Mouse (Mus musculus) liver, embryonic 13.5 days (tissue): ENCODE data around the gene Dhx37. TPM values are rescaled to one million over a fixed set of nuclear protein-coding genes. Genes with fewer than 3 reads are reported as not detected.
A peak's percentile ranks its signal among the peaks of the same experiment; 100 is the strongest.

ENCODE experiments used
- ATAC-seq: fragments of 200-750 bp; cut with Nextera tagmentation; 2 replicates; pipeline ENCODE4 v1.8.0; 2017; ENCODE audit warnings: low read depth, mild to moderate bottlenecking, moderate number of reproducible peaks, moderate library complexity
- DNase-seq: peaks from one replicate; pipeline ENCODE4 v3.0.0; 2022
- H3K27ac ChIP-seq: fragments of 300-500 bp; sonication (generic); 2 replicates; pipeline ENCODE4 v1.5.1; 2015; ENCODE audit warnings: moderate library complexity, mild to moderate bottlenecking, inconsistent platforms
- H3K27me3 ChIP-seq: fragments of 300-500 bp; sonication (generic); 2 replicates; pipeline ENCODE4 v1.6.1; 2015; ENCODE audit warnings: mild to moderate bottlenecking, inconsistent platforms
- H3K36me3 ChIP-seq: fragments of 300-500 bp; sonication (generic); 2 replicates; pipeline ENCODE4 v1.6.1; 2015; ENCODE audit warnings: mild to moderate bottlenecking, inconsistent platforms
- H3K4me1 ChIP-seq: fragments of 300-500 bp; sonication (generic); replicated peaks from 2 replicates; pipeline ENCODE4 v1.6.1; 2015; ENCODE audit warnings: inconsistent platforms
- H3K4me2 ChIP-seq: fragments of 300-500 bp; sonication (generic); 2 replicates; pipeline ENCODE4 v1.6.1; 2015; ENCODE audit warnings: inconsistent platforms, mild to moderate bottlenecking, moderate library complexity
- H3K4me3 ChIP-seq: fragments of 300-500 bp; sonication (generic); replicated peaks from 2 replicates; pipeline ENCODE4 v1.5.1; 2015; ENCODE audit warnings: mild to moderate bottlenecking, inconsistent platforms
- H3K9ac ChIP-seq: fragments of 300-500 bp; sonication (generic); 2 replicates; pipeline ENCODE4 v1.6.1; 2015; ENCODE audit warnings: mild to moderate bottlenecking, inconsistent platforms
- H3K9me3 ChIP-seq: fragments of 300-500 bp; sonication (generic); replicated peaks from 2 replicates; pipeline ENCODE4 v1.6.1; 2016; ENCODE audit warnings: inconsistent platforms
- WGBS: fragments of 180-500 bp; shearing (Covaris S2); methylation state at CpG from one replicate; pipeline ENCODE4 v1.1.7; 2015; ENCODE audit not compliant: insufficient replicate concordance; 5-methylcytosine and 5-hydroxymethylcytosine counted together
- polyA plus RNA-seq: library from polyadenylated mRNA; unstranded; fragments of >200 nt; fragmentation: Nextera tagmentation; extraction: Ambion mirVana; gene quantifications from 2 replicates; pipeline ENCODE4 v1.2.1, GENCODE M21; 2015

Gene Dhx37
- polyA plus RNA-seq, 1 experiment from 2014 or later = 5.8 TPM

GRCm38 (mm10) chr5:125470713-125471112, 36.8 kb upstream of the Dhx37 start:
- no peak for DNase-seq

GRCm38 (mm10) chr5:125467261-125467660, 33.3 kb upstream of the Dhx37 start:
- Histone ChIP-seq H3K4me2 (no peak overlapping the region), H3K27ac (peak overlapping the region; percentile 50), H3K9ac (no peak overlapping the region; the same call in 1 of the 2 replicates), H3K4me1 (peaks cover 65% of the 10 kb centered on the region), H3K36me3 (no peaks in the 10 kb centered on the region), H3K4me3 (no peak overlapping the region), H3K27me3 (no peaks in the 10 kb centered on the region), H3K9me3 (no peaks in the 10 kb centered on the region)
- no peak for DNase-seq
- WGBS = 82% methylated on average over 14 of the region's 14 CpGs
- ATAC-seq = no peak

More at GRCm38 (mm10) chr5:125470713-125471112, 36.8 kb upstream of the Dhx37 start:
- WGBS = 85% methylated on average over 4 of the region's 4 CpGs
- Histone ChIP-seq H3K4me2 (no peak overlapping the region), H3K4me1 (peaks cover 60% of the 10 kb centered on the region), H3K9me3 (no peaks in the 10 kb centered on the region), H3K9ac (no peak overlapping the region), H3K27ac (no peak overlapping the region), H3K4me3 (no peak overlapping the region), H3K36me3 (no peaks in the 10 kb centered on the region), H3K27me3 (no peaks in the 10 kb centered on the region)
- ATAC-seq = no peak

GRCm38 (mm10) chr5:125466483-125466882, 32.6 kb upstream of the Dhx37 start:
- peak overlapping the region; percentile 65 for H3K9ac ChIP-seq
- WGBS = 80% methylated on average over 5 of the region's 5 CpGs
- H3K36me3 ChIP-seq = no peaks in the 10 kb centered on the region
- H3K4me1 ChIP-seq = peaks cover 72% of the 10 kb centered on the region
- H3K27ac ChIP-seq = peak overlapping the region; percentile 79
- ATAC-seq = no peak
- H3K27me3 ChIP-seq = no peaks in the 10 kb centered on the region
- no peak for DNase-seq
- peak overlapping the region; percentile 66 for H3K4me2 ChIP-seq
- H3K4me3 ChIP-seq = peak overlapping the region; percentile 57
- no peaks in the 10 kb centered on the region for H3K9me3 ChIP-seq

DNA sequence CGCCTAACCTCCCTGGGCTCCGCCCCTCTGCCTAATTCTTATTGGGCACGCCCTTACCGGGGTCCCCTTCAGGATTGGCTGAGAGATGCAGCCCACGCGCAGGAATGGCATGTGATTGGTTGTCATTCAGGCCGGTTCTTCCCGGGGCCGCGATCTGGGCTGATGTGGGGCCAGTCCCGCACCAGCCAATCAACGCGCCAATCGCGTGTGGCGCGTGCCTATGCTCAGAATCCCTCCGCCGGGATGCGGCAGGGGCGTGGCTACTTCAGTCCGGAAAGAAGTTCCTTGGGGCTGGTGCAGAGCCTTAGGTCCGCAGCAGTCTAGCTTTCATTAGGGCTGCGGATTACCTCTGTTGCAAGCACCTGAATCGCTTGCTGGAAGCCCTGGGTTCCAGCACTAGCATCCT, 31.8 kb upstream of the Dhx37 start:
- H3K27me3 ChIP-seq = no peaks in the 10 kb centered on the region
- H3K36me3 ChIP-seq = no peaks in the 10 kb centered on the region
- ATAC-seq (peak; percentile 99), DNase-seq (peak; percentile 97)
- under 1% methylated on average over 25 of the region's 25 CpGs for WGBS
- peak overlapping the region; percentile 79 for H3K27ac ChIP-seq
- H3K4me2 ChIP-seq = peak overlapping the region; percentile 66
- H3K9ac ChIP-seq = peak overlapping the region; percentile 65
- peak overlapping the region; percentile 57 for H3K4me3 ChIP-seq
- H3K4me1 ChIP-seq = peaks cover 73% of the 10 kb centered on the region
- no peaks in the 10 kb centered on the region for H3K9me3 ChIP-seq

GRCm38 (mm10) chr5:125465192-125465591, 31.3 kb upstream of the Dhx37 start:
- peak overlapping the region; percentile 54 for H3K9ac ChIP-seq
- peaks cover 68% of the 10 kb centered on the region for H3K4me1 ChIP-seq
- H3K9me3 ChIP-seq = no peaks in the 10 kb centered on the region
- 33% methylated on average over 7 of the region's 7 CpGs for WGBS
- ATAC-seq (peak; percentile 6; the same call in 1 of the 2 replicates), DNase-seq (no peak)
- H3K36me3 ChIP-seq = no peaks in the 10 kb centered on the region
- peak overlapping the region; percentile 66 for H3K4me2 ChIP-seq
- H3K4me3 ChIP-seq = peak overlapping the region; percentile 28
- peak overlapping the region; percentile 84 for H3K27ac ChIP-seq
- H3K27me3 ChIP-seq = no peaks in the 10 kb centered on the region

DNA sequence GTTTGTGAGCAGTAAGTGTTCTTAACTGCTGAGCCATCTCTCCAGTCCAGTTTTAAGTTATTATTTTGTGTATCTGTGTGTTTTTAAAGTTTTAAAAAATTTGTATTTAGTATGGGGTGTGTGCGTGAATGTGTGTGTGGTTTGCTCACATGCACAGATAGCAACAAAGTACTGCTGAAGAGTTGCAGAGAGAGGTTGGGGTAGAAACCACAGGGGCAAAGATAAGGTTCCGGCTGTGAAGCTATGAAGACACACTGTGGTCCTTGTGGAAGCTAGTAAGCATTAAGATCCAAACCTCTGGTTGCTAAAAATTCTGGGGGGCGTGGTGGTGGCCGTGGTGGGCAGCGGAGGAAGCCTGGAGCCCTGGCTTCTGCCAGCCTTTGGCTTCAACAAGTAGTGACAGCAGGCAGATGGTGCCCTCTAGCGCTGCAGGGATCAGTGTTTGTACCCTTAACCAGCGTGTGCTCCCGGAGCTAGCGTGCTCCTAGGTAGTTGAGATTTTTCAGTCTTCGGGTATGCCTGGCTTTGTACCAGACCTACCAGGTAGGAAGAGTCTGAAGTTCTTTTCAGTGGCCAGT, 28.0 kb upstream of the Dhx37 start:
- peak overlapping the region; percentile 30 for H3K4me2 ChIP-seq
- no peaks in the 10 kb centered on the region for H3K36me3 ChIP-seq
- no peak for ATAC-seq
- H3K9me3 ChIP-seq = no peaks in the 10 kb centered on the region
- WGBS = 13% methylated on average over 10 of the region's 10 CpGs
- peak overlapping the region; percentile 36; the same call in 1 of the 2 replicates for H3K27ac ChIP-seq
- peaks cover 66% of the 10 kb centered on the region for H3K4me1 ChIP-seq
- no peak overlapping the region for H3K4me3 ChIP-seq
- peak; percentile 40 for DNase-seq
- no peaks in the 10 kb centered on the region for H3K27me3 ChIP-seq
- peak overlapping the region; percentile 46; the same call in 1 of the 2 replicates for H3K9ac ChIP-seq

DNA sequence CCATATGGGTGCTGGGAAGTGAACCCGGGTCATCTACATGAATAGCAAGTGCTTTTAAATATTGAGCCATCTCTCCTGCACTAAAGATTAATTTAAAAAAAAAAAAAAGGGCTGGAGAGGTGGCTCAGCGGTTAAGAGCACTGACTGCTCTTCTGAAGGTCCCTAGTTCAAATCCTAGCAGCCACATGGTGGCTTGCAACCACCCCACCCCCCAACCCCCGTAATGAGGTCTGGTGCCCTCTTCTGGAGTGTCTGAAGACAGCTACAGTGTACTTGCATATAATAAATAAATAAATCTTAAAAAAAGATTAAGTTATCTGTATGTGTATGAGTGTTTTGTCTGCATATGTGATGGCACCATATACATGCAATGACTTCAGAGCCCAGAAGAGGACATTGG, 26.7 kb upstream of the Dhx37 start:
- H3K4me1 ChIP-seq = peaks cover 69% of the 10 kb centered on the region
- no peak overlapping the region for H3K9ac ChIP-seq
- 81% methylated on average over 3 of the region's 3 CpGs for WGBS

DNA sequence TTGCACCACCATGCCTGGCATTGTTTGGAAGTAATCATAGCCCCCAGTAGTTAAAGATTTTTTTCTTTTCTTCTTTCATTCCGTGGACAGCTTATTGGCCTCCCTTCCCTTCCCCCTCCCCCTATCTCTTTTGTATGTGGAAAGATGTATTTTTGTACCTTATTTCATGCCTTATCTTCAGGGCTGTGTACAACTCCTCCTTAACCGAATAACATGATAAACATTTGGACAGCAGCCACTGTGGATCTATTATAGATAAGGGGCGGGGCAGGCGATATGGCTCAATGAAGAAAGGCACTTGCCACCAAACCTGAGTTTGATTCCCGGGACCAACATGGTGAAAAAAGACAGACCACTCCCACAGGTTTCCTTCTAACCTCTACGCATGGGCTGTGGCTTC, 23.6 kb upstream of the Dhx37 start:
- peaks cover 27% of the 10 kb centered on the region for H3K36me3 ChIP-seq
- 20% methylated on average over 6 of the region's 6 CpGs for WGBS
- H3K4me3 ChIP-seq = no peak overlapping the region; the same call in 1 of the 2 replicates
- H3K27me3 ChIP-seq = no peaks in the 10 kb centered on the region
- no peaks in the 10 kb centered on the region for H3K9me3 ChIP-seq
- ATAC-seq (peak; percentile 56), DNase-seq (peak; percentile 29)
- H3K9ac ChIP-seq = peak overlapping the region; percentile 29; the same call in 1 of the 2 replicates
- H3K4me1 ChIP-seq = peaks cover 56% of the 10 kb centered on the region
- H3K27ac ChIP-seq = peak overlapping the region; percentile 63; the same call in 1 of the 2 replicates
- H3K4me2 ChIP-seq = peak overlapping the region; percentile 34

More for the DNA sequence above, 26.7 kb upstream of the Dhx37 start:
- Histone ChIP-seq H3K27ac (no peak overlapping the region), H3K4me2 (no peak overlapping the region), H3K36me3 (no peaks in the 10 kb centered on the region), H3K9me3 (no peaks in the 10 kb centered on the region), H3K27me3 (no peaks in the 10 kb centered on the region), H3K4me3 (no peak overlapping the region)
- DNase-seq = no peak
- no peak for ATAC-seq

- 38% methylated on average over 6 of the region's 6 CpGs for whole genome bisulfite sequencing
- ATAC-seq (peak; percentile 58), DNase-seq (peak; percentile 25)
- H3K4me2 ChIP-seq = no peak overlapping the region
- H3K27ac ChIP-seq = peak overlapping the region; percentile 73
- peaks cover 36% of the 10 kb centered on the region for H3K36me3 ChIP-seq
- no peak overlapping the region for H3K4me3 ChIP-seq
- H3K9ac ChIP-seq = no peak overlapping the region
- peaks cover 54% of the 10 kb centered on the region for H3K4me1 ChIP-seq
- H3K9me3 ChIP-seq = no peaks in the 10 kb centered on the region
- no peaks in the 10 kb centered on the region for H3K27me3 ChIP-seq
These were observed 22.2 kb upstream of the Dhx37 start for GRCm38 (mm10) chr5:125456100-125456499.

GRCm38 (mm10) chr5:125452573-125452972, 18.7 kb upstream of the Dhx37 start:
- no peak for DNase-seq
- Histone ChIP-seq H3K9ac (no peak overlapping the region), H3K27me3 (no peaks in the 10 kb centered on the region), H3K9me3 (no peaks in the 10 kb centered on the region), H3K27ac (0 out of 2 replicates have a peak overlapping the region, but pooled peaks have one; percentile 19), H3K4me1 (peaks cover 59% of the 10 kb centered on the region), H3K4me3 (no peak overlapping the region), H3K4me2 (no peak overlapping the region), H3K36me3 (peaks cover 36% of the 10 kb centered on the region)
- WGBS = 74% methylated on average over 9 of the region's 9 CpGs
- ATAC-seq = peak; percentile 40

- no peak overlapping the region for H3K4me2 ChIP-seq
- 57% methylated on average over 5 of the region's 5 CpGs for WGBS
- DNase-seq (no peak), ATAC-seq (no peak)
- H3K27ac ChIP-seq = no peak overlapping the region
- H3K9ac ChIP-seq = no peak overlapping the region
- H3K4me1 ChIP-seq = peaks cover 59% of the 10 kb centered on the region
- no peaks in the 10 kb centered on the region for H3K9me3 ChIP-seq
- H3K4me3 ChIP-seq = no peak overlapping the region
- H3K27me3 ChIP-seq = no peaks in the 10 kb centered on the region
- peaks cover 31% of the 10 kb centered on the region for H3K36me3 ChIP-seq
These were observed 15.4 kb upstream of the Dhx37 start for GRCm38 (mm10) chr5:125449306-125449705.

DNA sequence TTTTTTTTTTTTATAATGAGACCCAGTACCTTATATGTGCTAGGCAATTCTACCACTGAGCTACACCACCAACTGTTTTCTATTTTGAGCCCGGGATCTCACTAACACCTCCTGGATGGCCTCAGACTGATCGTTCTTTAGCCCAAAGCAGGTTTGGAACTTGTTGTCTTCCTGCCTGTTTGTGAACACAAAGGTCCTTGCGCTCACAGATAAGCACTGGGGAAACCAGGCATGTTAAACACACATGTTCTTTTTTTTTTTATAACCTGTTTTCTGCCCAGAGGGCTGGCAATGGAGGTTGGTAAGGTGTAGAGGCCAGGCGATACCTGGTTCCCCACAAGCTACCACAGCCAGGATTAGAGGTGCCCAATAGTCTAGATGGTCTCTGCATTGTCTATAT, 14.7 kb upstream of the Dhx37 start:
- no peaks in the 10 kb centered on the region for H3K9me3 ChIP-seq
- peaks cover 25% of the 10 kb centered on the region; the same call in 1 of the 2 replicates for H3K36me3 ChIP-seq
- DNase-seq = no peak
- ATAC-seq = no peak
- no peak overlapping the region for H3K4me2 ChIP-seq
- no peaks in the 10 kb centered on the region for H3K27me3 ChIP-seq
- 52% methylated on average over 4 of the region's 4 CpGs for WGBS
- H3K27ac ChIP-seq = no peak overlapping the region
- peaks cover 66% of the 10 kb centered on the region for H3K4me1 ChIP-seq
- H3K9ac ChIP-seq = no peak overlapping the region
- H3K4me3 ChIP-seq = no peak overlapping the region
